Mouse (Mus musculus) heart, postnatal 4 days (tissue): ENCODE results near the gene Zdhhc6. TPM values are rescaled to one million over a fixed set of nuclear protein-coding genes. Genes with fewer than 3 reads are reported as not detected.

Source experiments
- total RNA-seq, 2 experiments: library from RNA; stranded (reverse); gene quantifications; 2 replicates each; pipeline ENCODE4 v1.2.3; 2021

Gene Zdhhc6
- total RNA-seq, 2 experiments from 2014 or later: 25.9 to 28.0 TPM

Other genes starting within 250 kb of the Zdhhc6 start
- gene Gpam, start 188.8 kb downstream of the Zdhhc6 start, total RNA-seq: 10 to 100 TPM; 61.4 to 62.7 TPM
- gene Tectb, start 135.3 kb downstream of the Zdhhc6 start, total RNA-seq: under 1 TPM in 1 of 2 experiments, not detected in 1; 0.19 TPM
- gene Gucy2g, start 74.8 kb downstream of the Zdhhc6 start, total RNA-seq: not detected
- gene Acsl5, start 64.1 kb downstream of the Zdhhc6 start, total RNA-seq: 10 to 100 TPM; 17.6 to 20.1 TPM
- gene Vti1a, start 263 bp upstream of the Zdhhc6 start, total RNA-seq: 10 to 100 TPM; 19.8 to 19.9 TPM